Mouse (Mus musculus): ENCODE measurements at regions not wholly inside any gene's neighbourhood (a gene's known extent, or its start where the extent isn't known, plus 50 kb on each side); places are given as distances from the start of the nearest gene placed in this dataset.

DNA sequence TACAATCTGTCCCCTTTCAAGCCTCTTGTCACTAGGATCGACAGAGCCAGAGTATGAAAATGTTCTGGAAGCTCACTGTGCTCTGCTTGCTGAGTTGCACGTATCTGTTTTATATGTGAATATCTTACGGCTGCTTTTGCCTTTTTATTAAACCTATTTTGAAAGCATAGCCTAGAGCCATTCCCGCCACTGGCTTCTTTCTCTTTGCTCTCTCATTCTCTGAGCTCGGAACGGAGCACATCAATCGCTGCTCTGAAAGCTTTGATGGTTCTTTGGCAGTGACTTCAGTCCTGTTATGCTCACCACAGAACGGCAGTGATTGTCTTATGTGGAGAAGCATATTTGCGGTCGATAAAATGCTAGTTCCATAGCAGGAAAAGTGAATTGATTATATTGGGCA, 128.9 kb upstream of the Satb2 start:
- no peak overlapping the region for H3K4me3 ChIP-seq
- no peaks in the 10 kb centered on the region for H3K4me1 ChIP-seq (ENCODE audit: control insufficient read depth, insufficient read depth, low read length)
- intact Hi-C loops (cut with DNase I) = no loop called here
- no peak for TF ChIP-seq CTCF (IDR thresholded peaks at IDR 0.05)
- H3K9ac ChIP-seq (ENCODE audit: low read depth, low read length) = no peak overlapping the region
- WGBS = 66% methylated on average over 10 of the region's 10 CpGs
- DNase-seq = no peak
- no peaks in the 10 kb centered on the region for H3K36me3 ChIP-seq (ENCODE audit: control insufficient read depth, insufficient read depth, low read length)
- no peaks in the 10 kb centered on the region for H3K27me3 ChIP-seq (ENCODE audit: control insufficient read depth, insufficient read depth, low read length)
- no peak overlapping the region for H3K27ac ChIP-seq
- H3K79me2 ChIP-seq (replicated peaks; ENCODE audit: control insufficient read depth, insufficient read depth, low read length) = no peaks in the 10 kb centered on the region

DNA sequence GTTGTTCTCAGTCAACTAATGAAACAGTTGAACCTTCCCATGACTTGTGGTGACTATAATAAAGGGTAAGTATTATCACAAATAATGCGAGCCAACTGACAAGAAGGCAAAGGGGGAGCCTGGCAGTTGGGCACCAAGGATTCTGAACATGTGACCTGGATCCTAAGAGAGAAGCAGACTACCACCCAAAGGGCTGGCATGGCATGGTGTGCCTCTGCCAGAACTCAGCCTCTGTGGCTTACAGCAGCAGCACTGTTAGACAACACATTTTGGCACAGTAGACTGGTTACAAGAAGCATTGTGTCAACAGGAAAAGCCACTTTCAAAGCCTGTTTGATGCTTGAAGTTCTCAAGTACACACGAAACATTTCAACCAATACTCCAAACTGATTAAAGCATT, 142.2 kb upstream of the Satb2 start:
- Histone ChIP-seq H3K9ac (ENCODE audit: low read depth, low read length) (no peak overlapping the region), H3K4me3 (no peak overlapping the region), H3K4me1 (ENCODE audit: control insufficient read depth, insufficient read depth, low read length) (no peaks in the 10 kb centered on the region), H3K27me3 (ENCODE audit: control insufficient read depth, insufficient read depth, low read length) (no peaks in the 10 kb centered on the region), H3K79me2 (replicated peaks; ENCODE audit: control insufficient read depth, insufficient read depth, low read length) (no peaks in the 10 kb centered on the region), H3K27ac (no peak overlapping the region), H3K36me3 (ENCODE audit: control insufficient read depth, insufficient read depth, low read length) (no peaks in the 10 kb centered on the region)
- 70% methylated on average over 2 of the region's 2 CpGs for WGBS
- intact Hi-C loops (cut with DNase I) = no loop called here
- DNase-seq = no peak
- TF ChIP-seq POLR2A (IDR thresholded peaks at IDR 0.05; ENCODE audit: insufficient read depth, low read depth, low read length) (no peak), CTCF (IDR thresholded peaks at IDR 0.05) (no peak), EP300 (IDR thresholded peaks at IDR 0.05; ENCODE audit: insufficient read depth, low read depth, low read length) (no peak)

DNA sequence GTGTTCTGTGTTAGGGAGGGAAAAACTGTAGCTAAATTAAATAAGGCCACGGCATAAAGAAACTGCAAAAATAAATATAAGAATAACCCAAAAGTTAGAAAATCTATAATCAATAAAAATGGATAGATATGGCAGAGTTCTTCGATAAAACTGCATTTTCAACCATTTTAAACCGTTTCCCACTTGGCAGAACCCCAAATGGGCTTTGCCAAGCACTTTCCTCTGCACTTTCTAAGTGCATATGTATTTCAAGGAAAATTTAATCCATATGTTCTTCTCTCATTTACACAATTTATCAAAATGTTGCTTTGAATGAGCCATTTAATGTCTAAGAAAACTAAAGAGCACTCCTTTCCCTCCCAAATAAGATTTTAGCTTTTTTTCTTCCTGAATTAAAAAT, 165.7 kb upstream of the Satb2 start:
- Histone ChIP-seq H3K27me3 (ENCODE audit: control insufficient read depth, insufficient read depth, low read length) (no peaks in the 10 kb centered on the region; the same call in 1 of the 2 replicates), H3K36me3 (ENCODE audit: control insufficient read depth, insufficient read depth, low read length) (no peaks in the 10 kb centered on the region; the same call in 1 of the 2 replicates), H3K4me1 (ENCODE audit: control insufficient read depth, insufficient read depth, low read length) (no peaks in the 10 kb centered on the region), H3K4me3 (no peak overlapping the region), H3K9ac (ENCODE audit: low read depth, low read length) (no peak overlapping the region), H3K79me2 (replicated peaks; ENCODE audit: control insufficient read depth, insufficient read depth, low read length) (no peaks in the 10 kb centered on the region), H3K27ac (no peak overlapping the region)
- no peak for DNase-seq
- no peak for TF ChIP-seq CTCF (IDR thresholded peaks at IDR 0.05)
- TF ChIP-seq POLR2A (IDR thresholded peaks at IDR 0.05; ENCODE audit: insufficient read depth, low read depth, low read length) = no peak
- TF ChIP-seq EP300 (IDR thresholded peaks at IDR 0.05; ENCODE audit: insufficient read depth, low read depth, low read length) = no peak
- 78% methylated on average over 3 of the region's 3 CpGs for WGBS
- intact Hi-C loops (cut with DNase I) = no loop called here

DNA sequence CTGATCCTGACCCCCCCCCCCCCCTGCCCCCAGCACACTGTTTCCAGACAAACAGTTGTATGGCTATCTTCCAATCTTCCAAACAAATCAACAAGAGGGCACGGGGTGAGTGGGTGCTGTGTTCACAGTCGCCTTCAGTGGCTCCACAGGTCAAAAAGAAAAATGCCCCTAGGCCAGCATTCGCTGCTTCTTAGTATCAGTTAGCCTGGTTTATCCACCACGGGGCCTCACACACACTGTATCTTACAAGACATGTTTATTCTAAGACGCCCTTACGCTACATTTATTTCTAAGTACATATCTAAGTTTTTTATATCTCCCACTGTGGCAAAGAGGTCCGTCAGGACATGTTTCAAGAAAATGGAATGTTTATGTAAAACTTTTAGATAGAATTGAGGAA, 177.4 kb upstream of the Satb2 start:
- Histone ChIP-seq H3K9ac (ENCODE audit: low read depth, low read length) (no peak overlapping the region), H3K4me3 (no peak overlapping the region), H3K79me2 (replicated peaks; ENCODE audit: control insufficient read depth, insufficient read depth, low read length) (no peaks in the 10 kb centered on the region), H3K4me1 (ENCODE audit: control insufficient read depth, insufficient read depth, low read length) (no peaks in the 10 kb centered on the region), H3K36me3 (ENCODE audit: control insufficient read depth, insufficient read depth, low read length) (no peaks in the 10 kb centered on the region), H3K27ac (no peak overlapping the region), H3K27me3 (ENCODE audit: control insufficient read depth, insufficient read depth, low read length) (no peaks in the 10 kb centered on the region)
- TF ChIP-seq CTCF (IDR thresholded peaks at IDR 0.05) = no peak
- TF ChIP-seq EP300 (IDR thresholded peaks at IDR 0.05; ENCODE audit: insufficient read depth, low read depth, low read length) = no peak
- no peak for TF ChIP-seq POLR2A (IDR thresholded peaks at IDR 0.05; ENCODE audit: insufficient read depth, low read depth, low read length)
- WGBS = 79% methylated on average over 7 of the region's 7 CpGs
- intact Hi-C loops (cut with DNase I) = no loop called here
- no peak for DNase-seq

DNA sequence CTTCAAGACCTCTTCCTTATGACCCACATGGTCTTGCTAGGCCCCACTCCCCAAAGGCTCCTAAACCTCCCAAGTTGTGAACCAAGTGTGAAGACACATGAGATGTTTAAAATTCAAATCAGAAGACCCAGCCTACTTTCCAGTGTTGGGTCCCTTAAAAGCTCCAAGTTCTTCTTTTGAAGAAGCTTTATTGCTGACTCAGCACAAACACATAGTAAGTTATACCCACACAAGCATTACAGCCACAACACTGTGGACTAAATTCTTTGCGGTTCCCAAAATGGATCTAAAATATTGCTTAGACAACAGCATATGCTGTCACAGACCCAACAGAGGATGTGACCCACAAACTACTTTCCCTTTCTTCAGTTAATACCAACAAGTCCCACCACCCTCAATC, 186.0 kb upstream of the Satb2 start:
- intact Hi-C loops (cut with DNase I) = no loop called here
- no peak for TF ChIP-seq POLR2A (IDR thresholded peaks at IDR 0.05; ENCODE audit: insufficient read depth, low read depth, low read length)
- TF ChIP-seq CTCF (IDR thresholded peaks at IDR 0.05) = no peak
- TF ChIP-seq EP300 (IDR thresholded peaks at IDR 0.05; ENCODE audit: insufficient read depth, low read depth, low read length) = no peak
- no peaks in the 10 kb centered on the region for H3K4me1 ChIP-seq (ENCODE audit: control insufficient read depth, insufficient read depth, low read length)

DNA sequence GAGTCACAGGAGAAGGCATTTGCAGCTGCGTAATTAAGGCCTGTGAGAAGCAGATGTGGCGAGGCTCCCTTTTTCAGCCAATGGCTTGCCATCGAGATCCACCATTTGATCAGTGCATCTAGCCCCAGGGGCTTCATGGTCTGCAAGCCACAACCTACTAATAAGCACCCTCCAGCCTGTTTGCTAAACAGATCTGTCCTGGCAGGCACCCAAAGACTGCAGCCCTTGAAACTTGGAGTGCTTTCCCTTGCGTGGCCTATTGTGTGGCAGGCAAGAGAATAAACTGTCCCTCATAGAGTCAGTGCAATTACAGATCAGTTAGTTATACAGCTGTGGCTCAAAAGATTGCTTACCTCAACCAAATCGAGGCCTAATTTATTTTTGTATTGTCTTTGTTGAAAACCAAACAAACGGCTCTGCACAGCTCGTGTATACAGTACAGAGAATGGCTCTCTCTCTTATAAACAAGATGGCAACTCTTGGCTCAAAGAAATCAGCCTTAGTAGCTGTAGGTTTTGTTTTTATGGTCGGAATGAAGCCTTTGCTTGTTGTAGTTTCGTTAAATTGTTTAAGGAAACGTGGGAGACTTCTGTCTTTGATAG, 195.9 kb upstream of the Satb2 start:
- H3K36me3 ChIP-seq (ENCODE audit: control insufficient read depth, insufficient read depth, low read length) = no peaks in the 10 kb centered on the region
- H3K27me3 ChIP-seq (ENCODE audit: control insufficient read depth, insufficient read depth, low read length) = no peaks in the 10 kb centered on the region
- intact Hi-C loops (cut with DNase I) = no loop called here
- DNase-seq = peak in 1 of 2 experiments; percentile 4
- no peak overlapping the region for H3K27ac ChIP-seq
- no peaks in the 10 kb centered on the region for H3K4me1 ChIP-seq (ENCODE audit: control insufficient read depth, insufficient read depth, low read length)
- 66% methylated on average over 10 of the region's 10 CpGs for WGBS
- no peak overlapping the region for H3K4me3 ChIP-seq
- H3K79me2 ChIP-seq (replicated peaks; ENCODE audit: control insufficient read depth, insufficient read depth, low read length) = no peaks in the 10 kb centered on the region
- TF ChIP-seq CTCF (IDR thresholded peaks at IDR 0.05) = no peak
- H3K9ac ChIP-seq (ENCODE audit: low read depth, low read length) = no peak overlapping the region

More for the DNA sequence above, 186.0 kb upstream of the Satb2 start:
- Histone ChIP-seq H3K79me2 (replicated peaks; ENCODE audit: control insufficient read depth, insufficient read depth, low read length) (no peaks in the 10 kb centered on the region), H3K36me3 (ENCODE audit: control insufficient read depth, insufficient read depth, low read length) (no peaks in the 10 kb centered on the region), H3K9ac (ENCODE audit: low read depth, low read length) (no peak overlapping the region), H3K4me3 (no peak overlapping the region), H3K27ac (no peak overlapping the region), H3K27me3 (ENCODE audit: control insufficient read depth, insufficient read depth, low read length) (no peaks in the 10 kb centered on the region)
- 100% methylated on average over 1 of the region's 1 CpGs for WGBS
- no peak for DNase-seq

All from heart, adult 2 months (tissue).